Mouse (Mus musculus) embryonic fibroblast, embryonic 13.5 days (primary cell): ENCODE results near the gene Uhrf1bp1.

ENCODE experiments used
- CTCF ChIP-seq: IDR thresholded peaks from 2 replicates; pipeline ENCODE4 v1.5.1; 2011; ENCODE audit warnings: mild to moderate bottlenecking, control low read depth, low read length, moderate library complexity, borderline replicate concordance; ENCODE audit not compliant: insufficient read depth
- POLR2A ChIP-seq: IDR thresholded peaks from 2 replicates; pipeline ENCODE4 v1.6.1; 2011; ENCODE audit warnings: low read depth, mild to moderate bottlenecking, control low read depth, low read length, moderate library complexity

DNA sequence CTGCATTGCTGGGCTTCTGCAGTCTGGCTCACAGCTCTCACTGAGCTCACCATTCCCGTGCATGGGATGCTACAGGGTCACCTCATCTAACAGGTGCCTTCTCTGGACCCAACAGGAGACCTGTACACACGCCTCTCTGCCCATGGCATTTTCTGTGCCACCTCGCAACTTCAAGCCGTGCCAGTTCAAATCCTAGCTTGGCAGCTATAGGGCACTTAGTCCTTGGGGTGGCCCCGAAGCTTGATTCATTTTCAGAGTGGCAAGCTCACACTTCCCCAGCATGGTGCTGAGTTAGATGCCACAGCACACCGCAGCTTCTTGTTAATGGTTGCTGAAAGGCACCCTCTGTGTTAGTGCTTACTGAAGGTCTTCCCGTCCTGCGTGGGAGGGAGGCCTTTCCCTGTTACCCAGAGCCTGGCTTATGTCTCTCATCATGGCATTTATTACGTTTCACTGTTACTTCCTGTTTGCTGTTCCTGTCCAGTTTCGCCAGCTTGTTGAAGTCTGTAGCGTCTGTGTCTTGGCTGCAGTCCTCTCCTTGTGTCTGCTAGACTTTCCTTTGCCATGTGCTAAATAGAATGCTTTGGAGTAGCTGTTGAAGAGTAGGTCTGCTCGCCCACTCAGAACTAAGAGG lies 82.0 kb downstream of the Uhrf1bp1 start:
- TF ChIP-seq CTCF (no peak), POLR2A (no peak)
